Mouse (Mus musculus): ENCODE data around the gene Astn1.
A peak's percentile ranks its signal among the peaks of the same experiment; 100 is the strongest.

Astn1 gene

DNA sequence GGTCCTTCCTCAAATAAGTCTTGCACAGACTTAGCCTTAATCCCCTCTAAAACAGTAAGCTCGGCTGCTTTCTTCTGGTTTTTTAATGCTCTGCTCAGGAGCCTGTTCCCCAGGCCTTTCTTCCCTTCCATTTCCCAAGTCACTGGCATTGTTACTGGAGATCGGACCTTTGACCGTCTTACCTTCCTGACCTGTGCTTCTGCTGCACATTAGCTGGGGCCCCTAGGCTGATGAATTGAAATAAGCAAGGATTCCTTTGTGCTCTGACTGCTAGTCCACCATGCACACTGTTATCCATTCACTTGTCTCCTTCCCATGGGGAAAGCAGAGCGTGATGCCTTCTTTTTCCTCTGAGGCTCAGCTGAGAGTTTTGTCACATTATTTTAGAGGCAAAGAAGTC lies 255.9 kb downstream of the Astn1 start:
- DNase-seq (ENCODE audit: low read depth) = no peak

DNA sequence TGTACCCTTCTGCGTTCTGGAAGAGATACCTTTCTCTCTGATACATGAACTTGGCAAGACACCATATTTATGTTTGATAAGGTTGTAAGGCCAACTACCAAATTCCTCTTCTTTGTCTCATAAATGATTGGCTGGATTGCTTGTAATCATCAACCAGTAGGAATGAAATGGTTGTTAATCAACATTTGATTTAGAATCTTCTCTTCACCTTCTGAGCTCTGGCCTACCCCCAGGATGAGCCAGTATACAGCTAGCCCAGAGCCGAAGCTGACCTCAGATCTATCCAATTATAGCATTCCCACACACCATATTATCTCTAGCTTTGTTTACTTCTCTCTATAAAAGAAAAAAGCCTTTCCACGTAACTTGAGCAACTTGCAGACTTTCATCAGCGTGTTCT lies 270.9 kb downstream of the Astn1 start:
- no peak for DNase-seq (ENCODE audit: low read depth)

DNA sequence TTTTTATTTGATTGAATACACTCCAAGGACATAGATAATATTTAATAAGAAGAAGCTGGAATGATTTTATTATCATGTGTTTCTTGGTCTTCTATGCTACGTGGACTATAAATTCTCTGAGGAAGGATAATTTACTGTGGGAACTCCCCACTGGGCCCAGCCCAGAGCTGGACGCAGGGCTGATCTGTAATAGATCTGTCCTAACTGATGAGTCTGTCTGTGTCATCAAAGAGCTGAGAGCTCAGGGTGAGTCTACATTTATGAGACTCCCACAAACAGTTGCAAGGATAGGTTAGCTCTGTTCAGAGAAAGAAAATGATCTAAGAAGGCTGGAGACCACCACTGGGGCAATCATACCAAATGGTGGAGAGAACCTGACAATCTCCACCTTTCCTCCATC lies 271.4 kb downstream of the Astn1 start:
- no peak for DNase-seq (ENCODE audit: low read depth)

DNA sequence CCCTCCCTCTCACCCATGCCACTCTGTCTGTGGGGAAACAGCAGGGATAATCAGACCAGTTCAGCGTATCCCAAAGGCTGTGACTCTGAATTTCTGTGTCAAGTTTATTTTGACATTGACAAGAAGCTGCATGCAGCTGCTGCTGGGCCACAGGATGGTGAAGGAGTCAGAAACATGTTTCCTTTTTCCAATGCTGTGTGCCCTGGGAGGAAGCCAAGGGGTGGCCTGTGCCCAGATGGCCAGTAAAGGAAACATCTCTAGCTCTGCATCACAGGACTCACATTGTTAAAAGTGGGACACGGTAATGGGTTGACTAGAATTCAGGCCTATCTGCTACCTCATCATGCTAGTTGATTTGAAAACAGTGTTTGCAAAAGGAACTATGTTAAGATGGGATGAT lies 279.2 kb downstream of the Astn1 start:
- DNase-seq (ENCODE audit: low read depth) = no peak

DNA sequence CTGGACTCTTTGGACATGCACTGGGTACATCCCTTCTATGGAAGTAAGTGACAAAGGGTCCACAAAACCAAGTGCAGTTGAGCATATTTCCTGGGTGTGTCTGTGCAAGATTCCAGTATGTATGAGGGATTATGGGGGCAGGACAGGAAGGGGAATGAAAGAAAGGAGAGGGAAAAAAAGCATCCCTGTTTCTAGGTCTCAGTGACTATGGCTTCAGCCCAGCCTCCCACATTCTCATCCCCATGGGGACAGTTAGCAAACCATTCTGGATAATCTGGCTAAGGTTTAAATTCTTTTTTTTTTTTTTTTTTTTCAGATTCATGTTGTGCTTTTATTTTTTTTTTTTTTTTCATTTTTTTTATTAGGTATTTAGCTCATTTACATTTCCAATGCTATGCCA lies 280.2 kb downstream of the Astn1 start:
- no peak for DNase-seq (ENCODE audit: low read depth)

DNA sequence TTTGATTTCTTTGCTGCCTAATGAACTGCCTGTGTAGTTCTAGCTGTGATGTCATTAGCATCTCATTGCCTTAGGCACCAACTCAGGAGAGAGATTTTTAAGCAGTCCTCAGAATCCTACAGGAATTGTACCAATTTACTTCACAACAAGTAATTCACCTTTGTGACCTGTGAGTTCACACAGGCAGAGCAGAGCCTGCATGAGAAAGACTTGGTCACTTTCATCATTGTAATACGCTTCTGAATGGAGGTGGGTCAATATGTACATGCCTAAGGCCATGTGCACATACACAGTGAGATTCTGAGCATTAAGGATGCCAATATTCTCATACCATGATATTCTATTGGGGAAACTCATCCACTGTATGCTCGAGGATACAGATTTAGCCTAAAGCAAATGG lies 290.7 kb downstream of the Astn1 start:
- no peak for DNase-seq (ENCODE audit: low read depth)

DNA sequence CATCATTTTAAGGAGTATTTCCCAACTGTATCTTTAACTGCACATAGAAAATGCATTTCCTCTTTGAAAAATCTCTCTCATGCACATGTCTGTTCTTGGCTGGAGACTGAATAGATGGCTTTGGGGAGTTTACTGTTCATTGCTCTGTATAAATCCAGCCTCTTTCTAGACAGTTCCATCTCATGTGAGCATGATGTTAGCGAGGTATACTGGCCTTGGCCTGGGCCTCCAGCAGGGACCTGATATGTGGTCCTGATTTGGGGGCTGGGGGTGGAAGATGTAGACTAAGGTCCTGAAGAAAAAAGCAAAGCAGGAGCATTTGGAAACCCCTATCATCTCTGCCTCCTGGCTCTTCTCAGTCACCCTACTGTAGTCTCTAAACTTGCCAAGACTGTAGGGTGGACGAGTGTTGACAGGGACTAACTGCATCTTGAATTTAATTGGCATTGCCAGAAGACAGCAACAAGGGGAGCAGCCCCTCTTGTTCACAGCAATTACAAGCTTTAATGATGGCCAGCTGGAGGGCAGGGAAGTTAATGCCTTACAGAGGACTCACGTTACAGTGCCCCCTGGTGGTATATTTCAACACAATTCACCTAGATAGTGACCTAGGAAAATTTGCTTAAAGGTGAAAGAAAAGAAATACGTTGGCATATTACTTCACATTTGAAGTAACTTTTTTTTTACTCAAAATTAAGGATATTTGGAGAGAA lies 291.9 kb downstream of the Astn1 start:
- no peak for DNase-seq (ENCODE audit: low read depth)

DNA sequence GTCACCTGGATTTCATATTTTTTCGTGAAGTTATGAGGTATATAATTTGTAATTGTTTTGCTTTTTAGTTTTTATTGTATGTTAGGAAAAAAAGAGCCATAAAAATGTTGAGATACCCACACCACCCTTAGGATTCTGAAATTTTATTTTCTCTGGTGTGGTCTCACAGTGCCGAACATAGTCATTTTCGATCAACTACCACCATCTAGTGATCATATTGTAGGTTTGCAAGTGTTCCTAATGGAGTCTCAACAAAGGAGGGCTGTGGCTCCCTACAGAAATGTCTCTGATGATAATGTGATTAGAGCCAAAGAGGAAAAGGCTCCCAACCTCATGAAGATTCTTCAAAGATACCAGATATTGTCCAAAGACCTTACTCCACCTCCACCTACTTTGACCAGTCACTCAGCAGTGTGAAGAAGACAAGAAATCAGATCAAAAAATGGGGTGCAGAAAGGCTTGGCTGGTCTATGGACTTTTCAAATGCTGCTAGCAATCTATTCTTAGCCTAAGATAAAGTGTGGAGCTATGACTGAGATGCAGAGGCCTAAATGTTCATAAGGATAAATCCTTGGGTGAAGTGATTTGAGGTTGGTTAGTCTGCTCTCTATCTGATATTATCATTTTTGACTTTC lies 292.6 kb downstream of the Astn1 start:
- DNase-seq (ENCODE audit: low read depth) = no peak

DNA sequence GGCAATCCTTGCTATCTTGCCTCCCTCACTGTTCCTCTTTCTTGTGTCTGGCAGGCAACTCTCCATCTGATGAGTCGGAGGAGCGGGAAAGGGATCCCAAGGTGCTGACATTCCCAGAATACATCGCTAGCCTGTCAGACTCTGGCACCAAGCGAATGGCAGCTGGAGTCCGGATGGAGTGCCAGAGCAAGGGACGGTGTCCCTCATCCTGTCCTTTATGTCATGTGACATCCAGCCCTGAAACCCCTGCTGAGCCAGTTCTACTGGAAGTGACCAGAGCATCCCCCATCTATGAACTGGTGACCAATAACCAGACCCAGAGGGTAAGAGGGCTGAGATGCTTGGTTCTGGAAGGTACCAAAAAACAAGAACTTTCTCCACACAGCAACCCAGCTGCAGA lies 294.9 kb downstream of the Astn1 start:
- no peak for DNase-seq (ENCODE audit: low read depth)

DNA sequence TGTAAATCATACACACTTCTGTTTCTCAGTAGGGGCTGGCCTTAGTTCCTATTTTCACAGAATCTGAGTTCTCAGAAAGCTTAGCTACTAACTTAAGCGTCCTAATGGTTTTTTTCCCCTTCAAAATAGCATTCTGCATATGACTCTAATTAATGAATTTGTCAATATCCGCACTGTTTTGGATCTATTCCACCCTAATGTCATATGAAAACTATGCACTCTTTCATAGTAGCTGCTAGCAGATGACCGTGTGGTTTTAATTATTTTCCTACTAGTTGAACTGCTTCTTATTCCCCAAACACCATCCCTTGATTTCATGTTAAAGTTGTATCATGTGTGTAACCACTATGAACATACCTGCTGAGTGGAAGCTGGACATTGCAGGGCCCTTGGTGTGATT lies 303.9 kb downstream of the Astn1 start:
- DNase-seq (ENCODE audit: low read depth) = peak; percentile 40

DNA sequence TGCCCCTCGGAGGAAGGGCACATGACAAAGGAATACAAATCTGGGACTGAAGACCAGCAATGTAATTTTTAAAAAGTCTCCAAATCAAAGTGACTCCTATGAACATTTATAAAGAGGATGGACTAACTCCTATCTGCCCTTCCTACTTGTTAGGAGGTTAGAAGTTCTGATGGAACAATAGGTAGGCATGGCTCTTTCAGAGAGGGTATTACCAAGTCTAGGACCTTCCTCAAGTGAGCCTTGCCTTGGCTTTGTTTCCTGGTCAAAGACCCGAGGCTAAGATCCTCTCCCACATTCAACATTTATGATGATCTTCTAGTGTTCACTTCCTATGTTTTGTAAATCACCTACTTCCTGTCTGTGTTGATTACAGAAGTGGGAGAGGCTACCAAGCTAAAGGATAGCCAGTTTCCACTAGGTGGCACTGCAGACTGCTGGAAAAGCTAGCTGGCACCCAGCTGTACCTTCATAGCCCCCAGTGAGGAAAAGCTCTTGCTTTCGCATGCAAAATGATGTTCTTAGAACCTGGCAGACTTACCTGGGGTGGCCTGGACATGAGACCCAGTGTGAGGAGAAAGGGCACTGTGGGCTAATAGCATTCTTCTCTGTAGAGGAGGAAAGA lies 308.0 kb downstream of the Astn1 start:
- DNase-seq (ENCODE audit: low read depth) = peak; percentile 57

DNA sequence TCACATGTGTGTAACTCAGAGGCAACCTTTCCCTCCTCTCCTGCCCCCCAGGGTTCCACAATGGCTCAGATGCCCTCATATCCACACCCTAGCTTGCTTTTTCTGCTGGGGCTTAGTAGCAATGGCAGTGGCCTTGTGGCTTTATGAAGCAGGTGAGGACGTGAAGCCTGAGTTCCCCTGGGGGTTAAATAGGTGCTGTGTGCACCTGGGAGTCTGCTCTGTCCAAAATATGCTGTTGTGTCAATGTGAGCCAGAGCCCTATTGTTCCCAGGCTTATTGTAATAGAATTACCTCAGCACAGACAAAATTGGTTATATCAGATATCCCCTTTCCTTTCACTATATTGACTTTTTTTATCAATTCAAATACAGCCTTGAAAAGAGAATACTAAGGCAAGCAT lies 325.7 kb downstream of the Astn1 start:
- DNase-seq (ENCODE audit: low read depth) = no peak

DNA sequence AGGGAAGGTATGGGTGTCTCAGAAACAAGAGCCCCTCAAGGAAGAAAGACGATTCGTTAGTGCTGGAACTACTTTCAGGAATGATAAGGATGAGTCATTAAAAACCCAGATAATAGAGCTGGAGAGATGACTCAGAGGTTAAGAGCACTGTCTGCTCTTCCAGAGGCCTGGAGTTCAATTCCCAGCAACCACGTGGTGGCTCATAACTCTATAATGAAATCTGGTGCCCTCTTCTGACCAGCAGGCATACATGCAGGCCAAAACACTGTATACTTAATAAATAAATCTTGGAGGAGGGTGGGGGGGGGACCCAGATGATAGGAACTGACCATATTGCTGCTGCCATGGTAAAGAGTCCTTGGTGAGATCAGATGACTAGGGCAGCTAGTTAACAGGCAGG lies 335.4 kb downstream of the Astn1 start:
- DNase-seq (ENCODE audit: low read depth) = no peak

DNA sequence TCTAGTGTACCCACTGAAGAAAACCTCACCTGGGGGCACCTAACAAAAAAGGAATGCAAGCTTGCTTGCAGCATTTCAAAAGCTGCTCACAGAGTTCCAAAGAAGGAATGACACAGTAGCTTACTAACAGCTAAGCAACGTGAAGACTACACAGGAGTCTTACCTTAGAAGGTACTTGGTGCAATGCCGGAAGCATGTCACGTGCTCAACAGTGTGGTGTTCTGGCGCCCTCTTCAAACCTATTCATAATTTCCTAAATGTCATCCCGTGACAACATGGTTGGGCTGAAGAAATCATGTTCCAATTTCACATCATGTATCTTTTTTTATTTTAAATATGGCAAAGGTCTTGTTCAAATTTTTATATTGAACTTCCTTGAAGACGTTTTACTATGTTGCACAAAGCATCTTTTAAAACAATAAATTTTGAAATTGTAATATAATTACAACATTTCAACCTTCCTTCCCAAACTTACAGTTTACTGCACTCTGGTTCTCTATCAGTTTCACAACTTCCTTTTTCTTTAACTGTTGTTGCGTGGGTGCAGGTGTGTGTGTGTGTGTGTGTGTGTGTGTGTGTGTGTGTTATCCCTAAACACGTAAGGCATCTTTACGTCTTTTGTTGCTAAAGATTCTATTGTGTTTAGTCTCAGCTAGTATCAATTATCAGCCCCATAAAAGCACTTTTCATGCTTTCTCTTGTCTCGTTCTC lies 335.9 kb downstream of the Astn1 start:
- no peak for DNase-seq (ENCODE audit: low read depth)

DNA sequence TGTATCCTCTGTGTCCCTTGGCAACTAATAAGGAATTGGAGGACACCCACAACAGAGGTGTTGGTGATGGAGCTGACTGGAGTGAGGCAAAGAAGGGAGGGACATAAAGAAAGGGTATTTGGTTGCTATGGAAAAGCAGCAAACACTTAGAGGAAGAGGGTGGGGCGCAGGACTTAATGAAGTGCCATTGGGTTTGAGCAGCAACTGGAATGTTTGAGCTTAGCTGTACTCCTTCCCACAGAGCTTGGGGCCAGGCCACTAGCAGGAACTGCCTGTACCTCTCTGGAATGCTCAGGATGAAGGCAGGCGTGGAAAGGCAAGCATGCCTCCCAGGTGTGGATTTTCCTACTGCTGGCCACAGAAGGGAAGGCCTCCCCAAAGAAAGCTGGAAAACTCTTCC lies 337.2 kb downstream of the Astn1 start:
- no peak for DNase-seq (ENCODE audit: low read depth)

DNA sequence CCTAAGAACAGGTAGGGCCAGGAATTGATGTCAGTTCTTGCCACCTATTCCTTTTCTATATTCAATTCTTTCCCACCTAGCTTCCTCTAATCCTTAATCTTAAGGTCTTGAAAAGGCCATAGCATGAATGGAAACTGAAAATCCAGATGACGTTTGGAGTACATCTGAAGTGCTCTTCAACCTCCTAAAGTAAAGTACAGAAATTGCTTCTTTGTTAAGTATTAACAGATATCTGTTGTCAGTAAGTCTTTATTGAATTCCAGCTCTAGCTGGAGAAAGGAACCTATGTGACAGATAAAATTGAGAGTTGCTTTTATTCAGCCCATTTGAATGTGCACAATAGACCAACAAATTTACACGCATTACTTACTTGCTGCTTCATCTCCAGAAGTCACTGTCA lies 338.1 kb downstream of the Astn1 start:
- DNase-seq (ENCODE audit: low read depth) = no peak

DNA sequence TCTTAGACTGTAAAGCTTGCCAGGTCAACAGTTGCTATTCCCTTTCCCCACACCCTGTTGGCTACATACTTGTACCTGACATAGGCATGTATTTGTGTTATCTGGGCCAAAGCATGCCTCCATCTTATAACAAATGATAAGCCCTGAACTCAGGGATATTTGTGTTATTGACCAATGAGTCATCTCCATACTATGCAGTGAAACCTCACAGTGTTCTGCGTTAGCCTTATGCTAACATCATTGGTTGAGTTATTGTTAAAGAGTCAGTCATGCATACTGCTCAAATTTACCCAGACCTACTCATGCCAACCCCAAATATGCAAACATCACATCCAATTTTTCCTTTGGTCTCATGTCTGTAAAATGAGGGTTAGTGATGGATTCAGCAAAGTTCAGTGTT lies 339.3 kb downstream of the Astn1 start:
- DNase-seq (ENCODE audit: low read depth) = no peak

DNA sequence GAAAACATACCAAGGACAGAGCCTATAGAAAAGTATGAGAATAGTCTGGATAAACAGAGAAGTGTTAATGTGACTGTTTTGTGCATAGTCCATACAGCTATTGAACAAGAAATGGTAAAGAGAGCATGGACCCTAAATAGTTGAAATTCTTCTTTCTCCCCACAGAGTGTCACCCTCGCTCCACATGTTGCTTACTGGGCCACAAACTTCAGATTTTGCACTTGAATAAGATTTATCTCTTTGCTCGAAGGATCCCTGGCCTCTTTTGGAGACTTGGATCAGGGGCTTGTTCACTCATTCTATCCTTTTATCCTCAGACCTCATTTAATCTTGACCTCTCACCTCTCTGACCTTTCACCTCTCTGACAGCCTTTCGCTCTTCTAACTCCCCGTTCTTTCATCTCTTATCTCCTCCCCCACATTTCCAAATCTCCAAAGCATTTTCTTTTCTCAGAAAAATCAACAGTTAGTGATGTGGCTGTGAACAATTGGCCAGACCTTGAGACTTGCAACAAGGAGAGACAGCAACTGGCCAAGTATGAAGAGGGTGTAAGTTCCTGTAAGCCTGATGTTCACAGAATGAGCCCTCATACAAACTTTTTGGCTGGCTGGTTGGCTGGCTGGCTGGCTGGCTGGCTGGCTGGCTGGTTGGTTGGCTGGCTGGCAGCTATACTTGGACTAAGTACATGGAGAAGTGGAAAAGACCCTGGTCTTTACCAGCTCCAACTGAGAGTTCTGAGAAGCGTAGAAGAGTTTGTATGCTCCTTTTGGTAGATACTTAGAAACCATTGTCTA lies 351.4 kb downstream of the Astn1 start:
- peak; percentile 52 for DNase-seq (ENCODE audit: low read depth)

DNA sequence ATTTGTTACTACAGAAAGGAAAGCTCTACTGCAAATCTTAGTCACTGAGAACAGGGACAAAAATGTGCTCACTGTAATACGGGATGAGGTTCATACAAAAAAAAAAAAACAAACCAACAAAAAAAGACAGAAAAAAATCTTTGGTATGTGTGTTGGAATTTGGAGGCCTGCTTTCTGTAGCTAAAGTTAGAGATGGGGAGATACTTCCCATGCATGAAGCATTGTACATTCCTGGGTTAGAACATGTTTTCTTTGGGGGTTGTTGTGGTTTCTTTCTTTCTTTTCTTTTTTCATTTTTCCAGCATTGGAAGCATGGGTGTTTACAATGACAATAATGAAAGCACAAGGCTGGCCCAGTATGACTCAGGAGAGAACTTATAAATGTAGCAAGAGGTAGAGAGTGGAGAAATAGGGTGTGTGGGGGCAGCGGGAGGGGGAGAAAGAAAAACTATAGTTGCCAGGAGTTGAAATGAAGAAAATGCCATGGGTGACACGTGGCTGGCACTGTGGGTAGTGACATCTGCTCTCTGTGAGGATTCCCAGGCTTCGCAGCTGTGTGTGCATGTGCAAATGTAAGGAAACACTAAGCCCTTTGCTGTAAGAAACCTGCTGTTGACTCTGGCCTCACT lies 370.9 kb downstream of the Astn1 start:
- DNase-seq (ENCODE audit: low read depth) = peak; percentile 73

DNA sequence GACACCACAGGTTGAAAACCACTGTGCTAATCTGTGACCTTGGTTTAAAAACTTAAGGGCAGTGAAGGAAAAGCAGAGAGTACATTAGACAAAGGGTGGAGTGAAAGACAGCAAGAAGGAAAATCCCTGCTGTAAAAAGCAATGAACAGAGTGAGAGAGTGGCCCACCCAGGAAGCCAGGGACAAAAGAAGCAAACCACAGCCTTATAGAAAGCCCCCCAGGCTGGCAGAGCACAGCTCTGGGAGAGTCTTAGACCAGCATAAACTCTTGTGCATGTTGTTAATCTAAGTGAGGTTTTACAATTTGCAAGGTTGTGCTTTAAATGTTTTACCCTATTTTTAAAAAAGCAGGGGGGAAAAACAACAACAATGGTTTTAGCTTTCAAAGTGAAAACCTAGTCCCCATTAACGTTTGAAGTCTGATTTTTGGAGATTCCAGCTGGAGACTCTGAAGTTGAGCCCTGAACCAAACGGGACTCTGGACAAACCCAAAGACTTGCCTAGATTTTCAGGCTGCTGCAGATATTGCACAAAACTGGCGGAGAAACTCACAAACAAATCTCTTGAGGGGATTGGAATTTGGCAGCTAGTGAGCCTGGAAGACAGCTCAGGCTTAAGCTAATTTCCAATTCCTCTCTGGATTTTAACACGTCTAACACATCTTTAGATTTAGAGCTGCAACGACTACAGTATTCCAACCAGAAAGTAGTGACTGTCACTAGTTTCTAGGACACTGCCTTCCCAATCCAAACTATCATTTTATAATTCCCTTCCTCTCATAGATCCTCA lies 377.3 kb downstream of the Astn1 start:
- no peak for DNase-seq (ENCODE audit: low read depth)
